Mouse (Mus musculus) retina, embryonic 14.5 days (tissue): ENCODE data around the gene Slc7a1.

Source experiments
- DNase-seq: peaks from one replicate; pipeline ENCODE4 v3.0.0-alpha.2; 2015; ENCODE audit warnings: low spot score

Gene Slc7a1

DNA sequence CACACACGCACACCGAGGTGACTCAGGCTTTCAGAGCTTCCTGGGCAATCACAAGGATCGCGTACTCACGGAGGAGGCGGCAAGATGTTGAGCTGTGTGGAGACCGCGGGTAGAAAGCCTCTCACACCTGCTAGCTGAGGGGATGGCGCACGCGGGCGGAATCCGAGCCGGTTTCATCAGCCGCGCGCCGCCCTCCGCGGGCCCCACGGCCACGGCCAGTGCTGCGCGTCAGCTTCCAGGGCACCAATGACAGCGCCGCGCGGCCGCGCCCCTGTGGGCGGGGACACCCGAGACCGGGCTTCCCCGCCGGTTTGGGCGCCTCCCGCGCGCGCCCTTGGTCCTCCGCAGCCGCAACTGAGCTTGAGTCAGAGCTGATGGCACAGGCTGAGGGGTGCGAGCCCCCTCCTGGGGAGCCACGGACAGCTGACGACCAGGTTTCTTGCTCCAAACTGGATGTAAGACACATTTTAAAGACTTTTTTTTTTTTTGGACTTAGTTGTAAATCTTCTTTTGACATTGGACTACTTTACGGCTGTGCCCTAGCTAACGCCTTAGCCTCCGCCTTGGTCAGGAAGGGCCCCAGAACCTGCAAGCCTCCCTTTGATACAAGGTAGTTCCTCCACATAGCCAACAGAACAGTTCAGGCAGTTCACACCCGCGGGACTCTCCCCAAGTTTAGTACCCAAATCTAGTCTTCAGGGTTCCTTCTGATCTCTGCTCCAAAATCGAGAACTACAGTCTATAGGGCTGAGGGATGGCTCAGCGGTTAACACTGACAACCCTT, at the start of gene Slc7a1:
TSS of gene Slc7a1 (minus strand) at position 245 of the 784 bp plus-strand sequence.
- DNase-seq = peak; percentile 87

DNA sequence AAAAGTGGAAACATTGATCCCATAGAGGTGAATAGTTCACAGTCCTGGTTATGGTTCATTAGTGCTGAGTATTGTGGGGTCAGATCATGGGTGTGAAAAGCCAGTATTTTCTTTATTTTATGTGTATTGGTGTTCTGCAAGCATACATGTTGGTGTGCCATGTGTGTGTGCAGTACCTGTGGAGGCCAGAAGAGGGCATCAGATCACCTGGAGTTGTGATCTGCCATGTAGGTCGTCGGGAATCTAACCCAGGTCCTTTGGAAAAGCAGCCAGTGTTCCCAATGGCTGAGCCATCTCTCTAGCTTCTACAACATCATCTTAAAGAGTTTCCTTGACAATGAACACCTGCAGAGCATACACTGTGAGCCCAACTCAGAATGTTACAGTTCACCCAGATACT, 45.3 kb upstream of the Slc7a1 start:
- no peak for DNase-seq

DNA sequence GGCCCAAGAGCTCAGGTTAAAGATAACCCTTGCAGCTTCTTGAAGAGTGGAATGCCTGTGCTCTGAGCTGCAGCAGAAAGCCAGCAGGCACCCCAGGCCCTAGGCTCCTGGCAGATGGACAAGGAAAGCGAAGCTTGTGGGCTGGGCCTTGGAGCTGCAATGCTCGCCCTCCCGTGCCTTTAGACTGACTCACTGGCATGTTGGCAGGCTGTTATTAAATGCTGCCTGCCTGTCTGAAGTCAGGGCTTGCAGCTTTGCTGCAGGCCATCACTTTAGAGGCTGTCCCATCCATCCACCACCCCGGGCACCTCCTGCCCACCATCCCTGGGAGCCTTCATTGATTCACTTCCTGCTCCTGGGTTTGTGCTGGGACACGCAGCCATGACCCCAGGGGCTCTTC, 44.0 kb upstream of the Slc7a1 start:
- DNase-seq = no peak

DNA sequence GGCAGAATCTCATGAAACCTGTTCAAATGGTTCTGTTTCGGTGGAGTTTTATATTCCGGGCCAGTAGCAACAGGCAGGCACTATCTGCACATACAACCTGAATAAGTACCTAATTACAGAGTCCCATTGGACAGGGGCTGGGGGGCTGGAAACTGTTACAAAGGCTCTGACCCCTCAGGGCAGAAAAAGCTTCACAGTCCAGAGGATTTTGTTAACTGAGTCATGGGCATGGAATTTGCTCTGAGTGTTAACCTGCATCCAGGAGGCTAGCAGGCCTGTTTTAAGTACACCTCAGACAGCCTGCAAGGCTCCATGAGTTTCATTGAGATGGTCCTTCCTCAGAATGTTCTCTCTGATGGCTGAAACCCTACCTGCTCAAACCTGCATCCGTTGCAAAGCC, 36.0 kb upstream of the Slc7a1 start:
- DNase-seq = no peak

DNA sequence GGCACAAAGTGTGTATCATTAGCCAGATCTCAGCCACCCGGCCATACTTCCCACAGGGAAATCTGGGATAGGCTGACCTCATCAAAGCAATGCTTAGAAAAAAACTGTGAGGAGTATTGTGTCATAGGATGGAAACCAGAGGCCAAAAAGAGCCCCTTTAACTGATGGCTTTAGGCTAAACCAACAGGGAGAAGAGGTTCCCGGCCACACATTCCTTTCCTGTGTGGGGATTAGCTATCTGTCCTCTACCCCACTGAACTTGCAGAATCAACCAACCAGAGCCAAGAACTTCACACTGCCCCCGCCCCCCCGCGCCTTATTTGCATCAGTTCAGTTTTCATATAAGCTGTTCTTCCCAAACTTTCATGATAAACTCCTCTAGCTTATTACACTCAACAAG, 32.4 kb upstream of the Slc7a1 start:
- no peak for DNase-seq

DNA sequence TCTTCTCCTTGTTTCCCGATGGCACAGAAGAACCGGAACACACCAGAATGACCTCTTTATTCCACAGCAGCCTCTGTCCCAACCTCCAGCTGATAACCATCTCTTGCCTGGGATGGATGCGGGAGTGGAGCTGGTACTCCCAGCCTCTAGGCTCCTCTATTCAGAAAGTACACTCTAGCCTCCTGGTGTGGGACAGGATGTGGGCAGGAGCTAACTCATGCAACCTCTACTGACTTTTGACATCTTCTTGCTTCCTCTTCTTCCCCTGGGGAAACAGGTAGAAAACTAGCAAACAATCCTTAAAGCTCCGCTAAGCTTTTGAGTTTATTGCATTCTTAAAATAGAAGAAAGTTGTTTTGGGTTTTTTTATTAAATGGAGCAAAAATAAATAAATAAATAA, 29.1 kb upstream of the Slc7a1 start:
- DNase-seq = no peak

DNA sequence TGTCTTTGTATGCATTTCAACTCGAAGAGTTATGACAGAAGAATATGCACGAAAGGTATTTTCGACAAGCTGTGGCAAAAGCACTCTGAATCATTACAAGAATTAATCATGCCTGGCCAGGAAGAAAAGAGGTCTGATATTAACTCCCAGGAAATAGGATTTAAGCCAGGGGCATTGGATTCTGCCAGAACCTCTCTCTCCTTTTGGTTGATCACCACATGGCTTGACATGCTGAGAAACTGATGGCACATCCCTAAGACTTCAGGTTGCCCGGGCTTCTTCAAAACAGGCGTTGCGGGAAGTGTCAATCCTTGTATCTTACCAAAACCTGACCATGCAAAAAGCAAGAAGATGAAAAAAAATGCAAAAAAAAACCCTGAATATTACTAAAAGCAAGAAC, 25.4 kb upstream of the Slc7a1 start:
- no peak for DNase-seq

DNA sequence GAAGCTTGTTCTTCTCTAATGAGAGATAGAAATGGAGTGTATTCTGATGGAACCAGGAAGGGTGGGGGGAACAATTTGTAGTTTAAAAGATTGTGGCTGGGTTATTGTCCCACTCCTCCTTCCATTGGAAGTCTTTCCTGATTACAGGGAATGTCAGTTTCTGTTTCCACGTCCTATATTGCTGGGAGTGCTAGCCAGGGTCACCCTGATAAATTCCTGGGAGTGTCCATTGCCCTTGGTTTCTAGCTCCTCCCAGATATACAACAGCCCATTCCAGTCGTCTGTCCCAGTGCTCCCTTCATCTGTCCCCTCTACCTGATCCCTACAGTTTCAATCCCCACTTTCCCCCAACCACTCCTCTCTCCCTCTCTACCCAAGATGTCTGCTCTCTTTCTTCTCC, 21.6 kb upstream of the Slc7a1 start:
- DNase-seq = no peak

DNA sequence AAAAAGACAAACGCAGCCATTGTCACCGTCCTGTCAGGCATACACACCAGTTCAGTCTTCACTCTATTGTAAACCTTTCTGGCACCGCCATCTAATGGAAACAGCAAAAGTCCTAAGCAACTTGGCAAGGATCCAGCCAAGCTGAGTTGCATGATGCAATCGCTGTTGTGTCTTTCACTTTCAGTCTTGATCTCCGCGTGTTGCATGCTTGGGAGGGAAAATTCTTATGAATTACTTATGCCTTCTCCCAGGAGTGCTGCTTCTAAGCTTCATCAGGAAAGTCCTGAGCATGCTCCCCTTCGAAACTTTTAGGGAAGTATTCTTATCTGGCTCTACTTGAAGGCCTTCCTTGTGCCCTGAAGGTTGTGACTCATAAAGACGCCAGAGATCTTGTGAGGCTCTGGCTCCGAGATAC, 19.4 kb upstream of the Slc7a1 start:
- DNase-seq = peak; percentile 22

DNA sequence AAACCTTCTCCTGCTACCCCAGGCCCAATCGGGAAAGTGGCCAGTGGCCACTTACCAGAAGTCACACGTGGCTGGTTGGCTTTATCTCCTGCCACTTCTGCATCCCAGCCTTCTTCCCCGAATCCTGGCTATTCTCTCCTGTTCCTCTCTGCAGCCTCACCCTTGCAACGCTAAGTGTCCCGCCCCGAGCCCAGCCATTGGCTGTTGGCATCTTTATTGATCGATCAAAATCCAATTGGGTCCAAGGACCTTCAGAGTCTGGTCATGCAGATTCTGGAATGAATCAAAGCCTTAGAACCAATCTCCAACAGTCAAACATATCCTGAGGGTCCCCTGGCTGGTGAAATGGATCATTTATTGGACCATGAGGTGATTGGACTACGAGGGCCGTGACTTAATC, 18.7 kb upstream of the Slc7a1 start:
- no peak for DNase-seq

DNA sequence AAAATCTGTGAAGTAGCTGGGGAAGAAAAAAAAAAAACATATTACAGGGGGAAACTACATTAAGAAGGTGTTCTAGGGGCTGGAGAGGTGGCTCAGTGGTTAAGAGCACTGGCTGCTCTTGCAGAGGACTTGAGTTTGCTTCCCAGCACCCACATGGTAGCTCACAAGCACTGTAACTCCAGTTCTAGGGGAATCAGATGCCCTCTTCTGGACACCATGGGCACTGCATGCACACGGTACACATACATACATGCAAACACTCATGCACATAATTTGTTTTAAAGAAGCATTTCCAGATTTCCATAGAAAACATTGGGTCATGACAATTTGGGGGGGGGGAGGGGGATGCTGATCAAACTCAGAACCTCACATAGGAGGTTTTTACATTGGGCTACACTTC, 18.1 kb upstream of the Slc7a1 start:
- no peak for DNase-seq

DNA sequence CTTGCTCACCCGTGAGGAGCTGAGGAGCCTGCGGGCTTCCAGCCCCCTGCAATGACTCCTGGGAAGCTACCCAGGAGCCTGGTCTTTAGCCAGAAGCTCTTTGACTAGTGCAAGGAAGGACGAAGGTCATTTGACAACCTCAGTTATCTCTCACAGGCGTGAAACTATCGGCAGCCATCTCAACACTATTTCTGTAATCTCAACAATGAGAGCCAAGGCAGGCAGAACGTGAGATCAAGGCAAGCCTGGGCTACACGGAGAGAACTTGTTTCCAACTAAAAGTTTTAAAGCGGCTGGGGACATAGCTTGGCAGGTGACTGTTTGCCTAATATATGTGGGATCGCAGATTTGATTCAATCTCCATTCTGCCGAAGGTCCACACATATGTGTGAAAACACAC, 16.8 kb upstream of the Slc7a1 start:
- DNase-seq = no peak

DNA sequence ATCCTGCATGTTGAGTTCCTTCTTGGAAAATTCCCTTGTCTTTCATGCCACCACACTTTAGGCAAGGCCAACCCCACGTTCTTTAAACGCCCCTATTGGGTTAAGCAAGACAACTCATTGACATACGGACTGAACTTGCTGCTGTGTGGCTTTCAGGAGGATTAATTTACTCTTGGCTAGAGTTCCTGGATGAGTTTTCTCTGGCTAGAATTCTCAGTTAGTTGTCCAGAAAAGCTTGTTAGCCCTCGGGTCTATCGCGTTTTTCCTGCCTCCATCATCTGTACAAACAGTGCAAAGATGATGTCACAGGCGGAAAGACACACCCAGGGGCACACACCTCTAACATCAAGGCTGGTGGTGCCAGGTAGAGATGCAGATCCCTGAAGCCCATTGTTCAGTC, 14.5 kb upstream of the Slc7a1 start:
- no peak for DNase-seq

DNA sequence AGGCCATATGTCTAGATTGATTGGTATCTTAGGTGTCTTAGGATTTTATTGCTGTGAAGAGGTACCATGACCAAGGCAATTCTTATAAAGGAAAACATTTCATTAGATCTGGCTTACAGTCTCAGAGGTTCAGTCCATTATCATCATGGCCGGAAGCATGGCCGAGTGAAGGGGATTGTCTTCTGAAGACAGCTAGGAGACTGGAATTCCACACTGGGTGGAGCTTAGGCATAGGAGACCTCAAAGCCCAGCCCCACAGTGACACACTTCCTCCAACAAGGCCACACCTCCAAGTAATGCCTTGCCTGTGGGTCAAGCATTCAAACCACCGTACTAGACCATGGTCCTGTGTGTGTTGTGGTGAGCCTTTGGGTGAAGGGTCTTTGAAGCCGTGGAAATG, 12.8 kb upstream of the Slc7a1 start:
- DNase-seq = no peak

DNA sequence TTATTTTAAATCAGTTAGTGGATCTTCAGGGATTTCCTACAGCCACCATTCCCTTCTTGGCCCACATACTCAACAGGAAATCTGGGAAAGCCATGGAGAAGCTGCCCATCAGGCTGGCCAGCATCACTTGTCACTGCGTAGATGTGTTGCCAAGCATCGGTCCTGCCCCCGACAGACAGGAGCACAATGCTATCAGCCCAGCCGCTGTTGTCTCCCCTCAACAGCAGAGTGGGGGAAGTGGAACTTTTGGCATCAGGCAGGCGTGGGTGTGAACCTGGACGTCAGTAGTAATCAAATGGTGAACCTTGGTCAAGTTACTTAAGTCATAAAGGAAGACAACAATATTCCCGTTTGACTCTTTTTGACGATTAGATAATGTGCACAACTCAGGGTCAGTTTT, 9.8 kb upstream of the Slc7a1 start:
- DNase-seq = no peak

DNA sequence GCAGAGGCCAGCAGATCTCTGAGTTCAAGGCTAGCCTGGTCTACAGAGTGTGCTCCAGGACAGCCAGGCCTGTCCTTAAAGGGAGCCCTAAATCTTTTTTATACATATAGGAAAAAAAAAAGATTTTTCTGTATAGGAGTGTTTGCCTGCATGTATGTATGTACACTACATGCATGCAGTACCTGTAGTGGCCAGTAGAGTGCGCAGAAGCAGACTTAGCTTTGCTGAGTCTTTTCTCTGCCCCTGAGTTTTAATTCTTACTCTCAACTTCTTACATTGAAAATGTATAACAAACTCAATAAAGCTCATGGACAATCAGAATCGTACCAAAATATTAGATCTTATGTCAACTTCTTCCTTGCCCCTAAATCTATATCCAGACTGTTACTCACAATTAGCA, 7.2 kb upstream of the Slc7a1 start:
- no peak for DNase-seq

DNA sequence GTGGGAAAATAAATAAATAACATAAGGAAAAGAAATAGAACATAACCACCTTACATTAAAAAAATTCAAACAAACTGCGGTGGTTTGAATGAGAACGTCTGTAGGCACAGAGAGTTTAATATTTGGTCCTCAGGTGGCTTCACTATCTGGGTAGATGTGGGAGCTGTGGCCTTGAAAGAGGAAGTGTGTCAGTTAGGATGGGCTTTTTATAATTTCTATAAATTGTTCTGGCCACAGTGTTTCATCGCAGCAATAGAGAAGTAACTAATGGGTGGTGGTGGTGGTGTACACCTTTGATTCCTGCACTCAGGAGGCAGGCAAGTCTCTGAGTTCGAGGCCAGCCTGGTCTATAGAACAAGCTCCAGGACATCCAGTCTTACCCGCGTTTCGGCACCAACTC, 4.8 kb upstream of the Slc7a1 start:
- no peak for DNase-seq

DNA sequence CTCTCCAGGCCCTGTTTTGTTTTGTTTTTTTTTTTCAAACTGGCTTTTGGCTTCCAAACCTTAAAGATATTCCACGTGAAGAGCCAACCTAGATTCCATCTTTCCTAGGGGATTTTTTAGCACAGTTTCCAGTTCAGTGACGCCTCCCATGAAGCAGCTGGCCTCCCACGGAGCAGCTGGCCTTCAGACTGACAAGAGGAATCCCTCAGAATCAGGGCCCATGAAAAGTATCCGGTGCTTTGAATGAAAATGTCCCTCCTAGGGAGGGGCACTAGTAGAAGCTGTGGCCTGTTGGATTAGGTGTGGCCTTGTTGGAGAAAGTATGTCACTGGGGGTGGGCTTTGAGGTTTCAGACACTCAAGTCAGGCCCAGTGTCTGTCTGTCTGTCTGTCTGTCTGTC, 2.9 kb upstream of the Slc7a1 start:
- DNase-seq = no peak

DNA sequence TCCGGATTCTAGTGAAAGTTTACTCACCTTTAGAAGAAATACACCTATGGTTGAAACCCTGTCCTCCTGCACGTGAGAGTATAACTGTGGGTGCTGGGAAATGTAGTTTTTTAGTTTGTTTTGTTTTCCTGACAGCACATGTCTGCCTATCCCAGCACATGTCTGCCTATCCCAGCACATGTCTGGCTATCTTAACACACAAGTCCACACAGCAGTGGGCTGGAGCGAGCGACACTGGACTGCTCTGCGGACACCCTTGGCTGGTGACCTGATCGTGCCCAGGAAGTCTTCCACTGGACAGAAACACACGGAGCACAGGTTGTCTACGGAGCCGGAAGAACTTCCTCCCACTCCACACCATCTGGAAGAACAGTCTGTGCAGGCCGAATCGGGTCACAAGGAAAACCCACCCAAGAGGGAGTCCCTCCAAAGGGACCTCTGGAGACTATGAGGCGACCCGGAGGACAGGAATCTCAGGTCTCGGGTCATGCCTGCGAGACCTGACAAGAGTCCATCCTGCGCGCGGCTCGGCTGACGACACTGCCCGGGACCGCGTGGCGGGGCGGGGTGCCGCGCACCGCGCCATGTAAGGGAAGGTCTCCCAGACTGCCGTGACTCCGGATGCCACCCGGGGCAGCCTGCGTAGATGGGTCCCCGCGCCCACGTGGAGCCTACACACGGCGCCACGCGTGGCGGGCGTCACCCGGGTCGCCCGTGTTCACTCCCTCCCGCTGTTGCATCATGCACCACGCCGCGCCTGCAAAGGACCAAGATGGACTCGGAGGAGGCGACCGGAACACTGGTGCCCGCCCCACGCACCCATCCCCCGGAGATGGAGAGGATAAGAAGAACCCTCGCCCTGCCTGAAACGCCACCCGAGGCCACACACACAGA, 691 bp downstream of the Slc7a1 start:
- DNase-seq = peak; percentile 59

DNA sequence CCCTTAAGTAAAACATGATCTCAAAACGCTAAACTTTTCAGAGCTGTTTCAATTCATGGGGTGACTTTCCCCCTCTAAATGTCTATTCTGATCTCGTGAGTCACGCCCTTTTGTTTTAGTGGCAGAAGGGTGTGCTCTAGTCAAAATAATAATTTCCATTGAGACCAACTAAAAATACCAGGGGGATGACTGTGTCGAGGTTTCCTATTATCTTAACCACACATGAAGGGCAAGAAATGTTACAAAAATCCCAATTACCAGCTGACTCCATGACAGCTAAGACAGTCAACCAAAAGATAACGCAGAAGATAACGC, 1.3 kb downstream of the Slc7a1 start:
- no peak for DNase-seq

DNA sequence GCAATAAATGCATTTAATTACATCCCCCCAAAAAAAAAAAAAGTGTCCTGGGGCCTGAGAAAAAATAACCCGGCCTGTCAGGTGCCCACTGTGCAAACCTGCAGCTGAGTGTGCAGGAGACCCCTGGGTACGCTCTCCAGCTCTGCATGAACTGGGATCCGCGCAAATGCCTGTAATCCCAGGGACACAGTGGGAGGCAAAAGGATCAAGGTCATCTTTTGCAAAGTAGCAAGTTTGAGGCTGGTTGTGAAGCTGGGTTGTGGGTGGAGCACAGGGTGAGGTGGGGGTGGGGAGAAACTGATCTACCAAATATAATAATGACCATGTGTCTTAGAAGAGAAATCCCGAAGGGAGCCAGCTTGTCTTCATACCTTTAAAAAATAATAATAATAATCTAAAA, 1.8 kb downstream of the Slc7a1 start:
- DNase-seq = peak; percentile 10

DNA sequence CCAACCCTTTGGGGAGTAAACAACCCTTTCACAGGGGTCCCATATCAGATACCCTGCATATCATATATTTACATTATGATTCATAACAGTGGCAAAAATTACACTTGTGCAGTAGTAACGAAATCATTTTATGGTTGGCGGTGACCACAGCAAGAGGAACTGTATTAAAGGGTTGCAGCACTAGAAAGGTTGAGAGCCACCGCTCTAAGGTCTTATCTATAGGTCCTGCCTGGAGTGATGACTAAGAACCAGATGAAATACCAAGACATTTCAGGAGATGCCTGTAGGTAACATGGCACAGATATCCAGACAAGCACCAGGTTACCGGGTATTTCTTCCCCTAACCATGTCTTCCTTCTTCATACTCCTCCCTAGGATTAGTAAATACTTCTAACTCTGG, 2.3 kb downstream of the Slc7a1 start:
- no peak for DNase-seq

DNA sequence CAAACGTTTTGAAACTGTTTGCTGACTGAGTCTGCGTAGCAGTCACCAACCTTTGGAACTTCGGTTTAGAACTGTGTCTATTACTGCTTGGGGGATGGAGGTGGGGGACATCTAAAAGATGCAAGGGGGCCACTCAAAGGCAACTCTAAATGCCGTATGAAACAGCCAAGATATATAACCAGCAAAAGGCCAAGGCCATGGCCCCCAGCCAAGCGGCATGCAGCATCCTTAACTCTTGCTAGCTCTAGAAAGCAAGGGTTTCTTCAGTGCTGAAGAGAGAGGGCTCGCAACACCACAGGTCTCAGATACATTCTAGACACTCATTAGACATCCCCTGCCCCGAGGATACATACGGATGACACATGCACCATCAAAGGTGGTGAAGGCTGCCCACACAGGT, 6.4 kb downstream of the Slc7a1 start:
- no peak for DNase-seq

DNA sequence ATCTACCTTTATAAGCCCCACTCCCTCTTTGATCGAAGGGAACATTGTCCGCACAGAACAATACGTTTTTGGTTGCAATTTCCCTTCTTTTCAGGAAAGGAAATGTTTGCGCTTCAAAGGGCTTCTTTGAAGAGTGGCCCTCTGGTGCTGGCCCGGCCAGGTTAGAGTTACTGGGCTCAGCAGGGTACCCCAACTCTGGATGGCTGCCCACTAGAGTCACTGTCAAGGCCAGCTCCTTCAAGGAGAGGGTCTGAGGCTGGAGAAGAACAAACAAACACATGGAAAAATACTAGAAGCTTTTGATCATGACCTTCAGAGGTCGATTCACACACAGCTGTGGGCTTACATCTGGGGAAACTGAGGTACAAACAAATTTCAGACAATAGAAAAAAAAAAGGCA, 6.9 kb downstream of the Slc7a1 start:
- DNase-seq = no peak
